Mouse (Mus musculus) kidney, postnatal 4 days (tissue): ENCODE data around the gene Irf9.

Source experiments
- DNase-seq, 2 experiments: peaks; one replicate each; pipeline ENCODE4 v3.0.0; 2021; ENCODE audit warnings: mixed read lengths in 2 of 2

The Irf9 gene

GRCm38 (mm10) chr14:55616844-55617243, 13.5 kb downstream of the Irf9 start:
- no peak for DNase-seq

GRCm38 (mm10) chr14:55617822-55618221, 14.5 kb downstream of the Irf9 start, which contains the start of gene Rec8:
Rec8 (plus strand) TSS chr14:55618037.
- peak; percentile 48 to 69 for DNase-seq

DNA sequence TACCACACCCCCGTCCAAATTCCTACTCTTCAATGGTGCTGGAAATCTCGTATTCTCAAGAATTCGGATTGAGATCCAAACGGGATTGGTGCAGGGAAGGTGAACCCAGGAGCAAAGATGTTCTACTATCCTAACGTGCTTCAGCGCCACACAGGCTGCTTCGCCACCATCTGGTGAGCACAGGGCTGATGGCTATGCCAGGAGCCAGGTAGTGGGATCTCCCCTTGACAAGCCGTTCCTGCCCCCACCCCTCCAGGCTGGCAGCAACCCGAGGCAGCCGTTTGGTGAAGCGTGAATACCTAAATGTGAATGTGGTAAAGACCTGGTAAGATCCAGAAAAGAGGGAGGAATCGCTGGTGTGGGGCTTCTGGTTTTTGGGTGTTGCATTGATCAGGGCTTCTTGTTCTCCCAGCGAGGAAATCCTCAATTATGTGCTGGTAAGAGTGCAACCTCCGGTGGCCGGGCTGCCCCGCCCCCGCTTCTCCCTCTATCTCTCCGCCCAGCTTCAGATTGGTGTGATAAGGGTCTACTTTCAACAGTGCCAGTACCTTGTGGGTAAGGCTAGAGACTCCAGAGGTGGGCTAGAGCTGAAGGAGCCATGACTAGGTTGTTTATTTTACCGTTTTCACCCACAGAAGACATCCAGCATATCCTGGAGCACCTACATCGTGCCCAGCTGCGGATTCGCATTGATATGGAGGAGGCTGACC, 15.3 kb downstream of the Irf9 start:
- DNase-seq: peak in 1 of 2 experiments; percentile 33

GRCm38 (mm10) chr14:55628077-55628827, 24.9 kb downstream of the Irf9 start:
- no peak for DNase-seq

- DNase-seq: peak; percentile 73 to 76
Measured at GRCm38 (mm10) chr14:55629312-55629711, 25.9 kb downstream of the Irf9 start.

DNA sequence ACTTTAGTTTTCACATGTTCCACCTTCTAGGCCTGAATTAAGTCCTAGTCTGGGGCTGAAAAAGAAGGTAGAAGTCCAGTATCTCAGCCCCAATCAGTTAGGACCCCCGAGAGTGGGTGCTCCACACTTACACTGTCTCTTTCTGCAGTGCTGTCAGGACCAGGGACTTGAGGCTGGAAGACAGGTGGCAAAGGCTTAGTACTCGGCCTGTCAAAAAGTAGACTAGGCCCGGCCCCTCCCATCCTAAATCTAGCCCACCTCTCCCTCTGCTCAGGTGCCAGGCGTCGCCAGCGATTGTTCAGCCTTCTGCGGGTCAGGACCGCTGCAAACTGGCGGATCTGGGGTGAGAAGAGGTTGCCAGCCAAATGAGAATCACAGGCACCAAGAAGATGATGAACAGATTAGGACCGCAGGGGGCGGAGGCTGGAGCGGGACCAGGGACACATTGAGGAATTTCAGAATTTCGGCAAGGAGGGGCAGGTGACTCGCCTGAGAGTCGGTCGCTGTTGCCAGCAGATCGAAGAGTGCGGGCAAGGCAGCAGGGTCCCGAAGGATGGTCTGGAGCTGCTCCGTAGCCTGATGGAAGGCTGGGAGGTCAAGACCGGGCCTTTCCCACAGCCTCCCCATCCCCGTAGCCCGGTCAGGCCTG, 31.6 kb downstream of the Irf9 start:
- peak; percentile 56 to 58 for DNase-seq

- DNase-seq: peak; percentile 91 to 94
Measured at GRCm38 (mm10) chr14:55635523-55636007, 32.2 kb downstream of the Irf9 start, which contains the start of gene Ipo4. Ipo4 (minus strand) TSS chr14:55635957.

GRCm38 (mm10) chr14:55637795-55638194, 34.4 kb downstream of the Irf9 start, which contains the start of gene Gm49378:
Gm49378 (minus strand) TSS chr14:55637895.
- DNase-seq: no peak

DNA sequence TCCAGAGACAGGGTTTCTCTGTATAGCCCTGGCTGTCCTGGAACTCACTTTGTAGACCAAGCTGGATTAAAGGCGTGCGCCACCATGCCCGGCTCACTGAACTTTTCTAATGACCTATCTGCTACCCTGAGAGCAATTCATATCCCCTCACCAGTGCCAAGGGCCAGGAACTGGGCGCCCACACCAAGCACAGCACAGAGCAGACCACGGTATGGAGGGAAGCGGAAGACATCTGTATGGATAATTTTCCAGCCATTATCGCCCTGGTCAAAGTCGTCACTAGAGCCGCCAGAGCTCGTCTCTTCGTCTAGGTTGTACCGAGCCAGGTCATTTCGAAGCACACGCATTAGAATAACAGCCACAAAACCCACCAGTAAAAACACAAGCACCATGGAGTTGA, 37.4 kb downstream of the Irf9 start:
- no peak for DNase-seq

GRCm38 (mm10) chr14:55641291-55641690, 37.9 kb downstream of the Irf9 start:
- no peak for DNase-seq

GRCm38 (mm10) chr14:55642679-55643059, 39.3 kb downstream of the Irf9 start:
- no peak for DNase-seq

- DNase-seq: peak; percentile 88 to 93
Measured at GRCm38 (mm10) chr14:55643060-55643907, 39.9 kb downstream of the Irf9 start, which contains the start of gene Tm9sf1. Tm9sf1 (minus strand) TSS chr14:55643806.

- peak; percentile 28 to 35 for DNase-seq
Measured at GRCm38 (mm10) chr14:55644261-55644888, 41.0 kb downstream of the Irf9 start.

DNA sequence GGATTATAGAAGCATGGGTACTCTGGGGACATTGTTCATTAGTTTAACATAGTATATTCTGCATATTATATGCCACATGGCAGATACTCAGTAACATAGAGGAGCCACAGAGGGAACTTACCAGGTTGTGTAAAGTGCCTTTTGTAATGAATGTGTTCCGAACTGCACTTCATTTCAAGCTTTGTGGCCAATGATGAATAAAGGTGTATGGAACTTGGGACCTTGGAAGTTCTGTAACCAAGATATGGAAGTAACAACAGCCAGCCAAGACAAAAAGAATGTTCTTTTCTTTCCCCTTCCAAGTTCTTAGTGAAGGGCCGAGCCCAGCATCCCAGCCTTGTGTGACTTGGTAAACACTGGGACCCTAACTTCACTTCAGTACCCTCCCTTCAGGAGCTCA, 46.5 kb downstream of the Irf9 start, which contains the start of gene Tssk4:
Gene Tssk4, plus strand, starts transcription at position 301 of the 400 bp plus-strand sequence.
- DNase-seq: no peak

- DNase-seq: no peak
Measured at GRCm38 (mm10) chr14:55651528-55651927, 48.2 kb downstream of the Irf9 start.

DNA sequence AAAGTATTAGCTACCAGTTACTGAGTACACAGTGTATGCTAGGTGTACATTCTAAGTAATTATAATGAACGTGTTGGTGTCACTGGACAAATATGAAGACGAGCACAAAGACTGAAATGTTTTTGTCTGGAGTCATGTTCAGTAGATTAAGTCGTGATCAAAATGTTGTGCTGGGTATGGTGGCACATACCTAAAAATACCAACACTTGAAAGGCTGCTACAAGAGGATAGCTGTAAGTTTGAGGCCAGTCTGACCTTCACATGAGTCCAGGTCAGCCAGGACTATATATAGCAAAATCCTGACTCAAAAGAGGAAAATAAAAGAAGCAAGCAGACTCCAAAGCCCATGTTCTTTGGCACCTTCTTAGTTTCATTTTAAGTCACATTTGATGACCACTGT, 53.6 kb downstream of the Irf9 start:
- no peak for DNase-seq

- peak in 1 of 2 experiments; percentile 16 for DNase-seq
Measured at GRCm38 (mm10) chr14:55658011-55658410, 54.6 kb downstream of the Irf9 start.
